Mouse (Mus musculus): Measurements from ENCODE around the gene Lmo1. TPM values are rescaled to one million over a fixed set of nuclear protein-coding genes. Genes with fewer than 3 reads are reported as not detected.

The Lmo1 gene
- total RNA-seq, 2 experiments from 2014 or later: 65.6 to 72.7 TPM

DNA sequence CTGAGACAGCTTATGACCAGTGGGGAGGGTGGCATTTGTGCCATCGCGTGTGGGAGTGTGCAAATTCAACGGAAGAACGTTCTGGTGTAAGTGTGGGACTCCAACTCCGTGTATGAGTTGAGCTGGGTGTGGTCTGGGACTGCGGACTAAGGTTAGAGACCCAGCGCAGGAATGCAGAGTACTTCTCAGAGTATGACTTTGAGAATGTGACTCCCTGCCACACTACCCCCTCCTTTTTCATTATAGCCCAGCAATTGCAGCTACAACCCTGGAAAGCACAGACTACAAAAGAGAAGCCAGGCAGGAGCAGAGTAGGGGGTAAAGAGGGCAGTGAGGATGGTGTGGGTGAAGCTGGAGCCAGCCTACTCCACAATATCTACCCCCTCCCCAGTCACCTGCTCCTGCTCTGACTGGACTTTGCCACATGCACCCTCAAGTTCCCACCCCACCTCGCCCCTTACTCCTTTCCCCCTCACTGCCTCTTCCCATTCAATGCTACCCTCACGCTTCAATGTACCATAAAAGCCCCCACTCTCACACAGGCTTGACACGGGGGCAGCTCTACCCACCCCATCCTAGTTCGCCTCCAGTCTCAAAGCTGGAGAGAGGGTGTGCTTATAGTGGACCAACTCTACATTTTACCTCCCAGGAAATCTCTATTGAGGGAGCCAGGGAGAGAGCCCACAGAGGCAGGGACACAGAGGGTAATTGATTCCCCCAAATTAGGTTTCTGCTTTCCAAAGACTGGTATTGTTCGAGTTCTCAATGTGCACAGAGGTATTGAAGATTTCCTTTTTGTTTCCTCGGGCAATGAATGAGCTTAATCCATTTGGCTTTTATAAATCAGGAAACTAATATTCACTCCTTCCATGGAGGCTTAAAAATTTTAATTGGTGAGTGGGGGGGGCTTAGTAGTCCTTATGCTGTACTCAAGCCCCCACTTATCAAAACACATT is 941 bp upstream of the Lmo1 start:
- no peak for DNase-seq (ENCODE audit: low spot score in 2 of 2)

DNA sequence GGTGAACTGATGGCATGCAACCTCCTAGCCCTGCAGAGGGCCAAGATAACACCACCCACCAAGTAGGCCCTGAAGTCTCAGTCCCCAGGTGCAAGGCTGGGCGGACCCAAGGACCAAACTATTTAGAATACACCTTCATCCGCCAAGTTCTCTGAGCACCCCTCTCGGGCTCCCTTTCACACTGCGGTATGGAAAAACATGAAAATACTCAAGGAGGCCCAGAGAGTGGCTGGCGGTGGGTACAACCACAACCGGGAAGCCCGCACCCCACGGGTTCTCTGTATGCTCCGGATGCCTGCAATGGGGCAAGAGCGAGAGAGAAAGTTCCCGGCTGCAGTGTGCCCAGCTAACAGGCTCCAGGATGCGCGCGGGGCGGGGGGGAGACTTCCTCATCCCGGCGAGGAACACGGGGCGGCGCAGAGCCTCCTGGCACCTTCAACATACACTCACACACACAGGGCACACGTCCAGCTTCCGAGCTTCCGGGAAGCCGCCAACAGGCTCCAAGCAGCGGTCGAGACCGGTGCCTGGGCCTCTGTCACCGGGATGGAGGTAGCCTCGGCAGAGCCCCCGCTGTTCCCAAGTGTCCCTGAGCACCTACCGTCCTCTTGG is 564 bp downstream of the Lmo1 start:
- peak in 1 of 2 experiments; percentile 79 for DNase-seq (ENCODE audit: low spot score in 2 of 2)

DNA sequence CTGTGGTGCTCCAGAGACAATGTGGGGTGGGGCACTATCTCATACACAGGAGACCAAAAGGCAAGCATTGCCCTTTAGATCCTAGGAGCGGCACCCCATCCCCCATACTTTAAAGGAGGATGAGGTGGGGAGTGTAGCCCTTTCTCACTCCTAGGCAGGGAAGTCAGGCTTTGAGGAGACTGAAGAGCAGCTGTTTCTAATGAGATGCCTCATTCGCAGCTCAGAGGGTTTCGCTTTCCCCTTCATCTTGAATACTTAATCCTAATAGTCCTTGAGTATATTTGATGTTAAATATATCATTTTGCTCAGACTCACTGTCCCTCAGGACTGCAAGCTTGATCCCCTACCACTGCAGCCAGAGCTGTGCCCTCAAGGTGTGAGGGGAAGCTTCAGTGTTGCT is 3.1 kb downstream of the Lmo1 start:
- DNase-seq (ENCODE audit: low spot score in 2 of 2): no peak

DNA sequence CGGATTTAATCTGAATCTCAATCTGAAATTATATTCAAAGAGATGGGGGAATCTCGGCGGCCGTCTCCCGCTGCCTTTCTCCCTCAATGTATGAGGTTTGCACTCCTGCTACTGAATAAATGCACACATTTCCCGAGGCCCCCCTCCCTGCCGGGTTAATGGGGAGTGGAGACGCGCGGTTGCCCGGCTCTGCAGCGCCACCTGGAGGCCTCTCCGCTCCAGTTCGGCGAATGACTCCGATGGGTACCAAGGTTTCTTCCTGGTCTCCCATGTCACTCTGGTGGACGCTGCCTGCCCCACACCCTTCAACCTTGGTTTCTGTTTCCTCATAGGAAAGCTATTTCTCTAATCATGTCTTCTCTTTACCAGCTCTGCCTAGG is 4.6 kb downstream of the Lmo1 start:
- DNase-seq (ENCODE audit: low spot score in 2 of 2): peak; percentile 86 to 94

DNA sequence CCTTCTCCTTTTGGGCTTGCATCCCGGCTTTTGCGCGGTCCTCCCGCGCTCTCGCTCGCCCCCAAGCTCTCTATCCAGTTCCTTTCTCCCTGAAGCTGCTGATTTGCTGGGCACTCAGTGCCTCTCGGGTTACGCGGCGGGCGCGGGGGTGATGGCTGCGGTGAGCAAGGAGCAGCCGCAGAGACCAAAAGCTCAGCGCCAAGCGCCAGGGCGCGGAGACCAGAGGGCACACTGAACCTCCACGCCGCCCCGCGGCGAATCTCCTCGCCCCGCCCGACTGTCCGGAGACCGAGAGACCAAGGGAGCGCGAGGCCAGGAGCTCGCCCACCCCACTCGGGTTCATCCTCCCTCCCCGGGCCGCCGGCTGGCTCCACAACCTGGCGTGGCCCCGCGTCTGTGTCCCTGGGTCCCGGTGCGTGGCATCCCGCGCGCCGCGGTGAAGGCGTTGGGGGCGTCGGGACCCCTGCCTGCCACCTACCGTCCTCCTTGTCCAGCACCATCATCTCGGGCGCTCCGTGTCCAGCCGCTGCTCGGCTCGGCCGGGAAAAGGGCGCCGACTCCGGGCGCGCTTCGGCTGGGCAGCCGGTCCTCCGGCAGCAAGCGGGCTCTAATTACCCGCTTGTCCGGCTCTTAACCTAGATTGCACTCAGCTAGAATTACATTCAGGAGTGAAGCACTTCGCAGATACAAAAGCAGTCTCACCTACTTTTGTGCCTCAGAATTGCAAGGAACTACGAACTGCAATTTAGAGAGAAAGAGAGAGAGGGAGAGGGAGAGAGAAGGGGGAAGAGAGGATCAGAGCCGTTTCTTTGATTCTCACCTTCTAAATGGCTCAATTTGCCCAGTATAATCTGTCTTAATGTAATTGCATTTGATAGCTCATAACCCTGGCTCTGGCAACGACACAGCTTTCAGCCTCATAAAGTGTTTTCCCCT is 5.2 kb downstream of the Lmo1 start:
- DNase-seq (ENCODE audit: low spot score in 2 of 2): no peak

DNA sequence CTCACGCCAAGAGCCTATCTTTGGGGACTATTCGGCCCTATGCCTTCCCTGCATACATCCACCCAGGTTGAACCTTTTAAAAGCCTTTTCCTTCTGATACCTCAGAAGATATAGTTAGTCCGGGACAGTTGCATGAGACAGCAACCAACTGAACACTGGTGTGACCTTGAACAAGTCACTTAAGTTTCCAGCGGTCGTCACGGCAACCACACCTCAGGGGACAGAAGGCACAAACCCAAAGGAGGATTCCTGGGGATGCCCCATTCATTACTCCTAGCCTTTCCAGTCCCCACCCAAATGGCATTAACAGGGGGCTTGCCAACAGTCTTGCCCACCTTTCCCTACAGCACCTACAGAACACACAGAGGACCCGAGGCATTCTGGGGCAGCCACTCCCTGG is 6.3 kb downstream of the Lmo1 start:
- no peak for DNase-seq (ENCODE audit: low spot score in 2 of 2)

DNA sequence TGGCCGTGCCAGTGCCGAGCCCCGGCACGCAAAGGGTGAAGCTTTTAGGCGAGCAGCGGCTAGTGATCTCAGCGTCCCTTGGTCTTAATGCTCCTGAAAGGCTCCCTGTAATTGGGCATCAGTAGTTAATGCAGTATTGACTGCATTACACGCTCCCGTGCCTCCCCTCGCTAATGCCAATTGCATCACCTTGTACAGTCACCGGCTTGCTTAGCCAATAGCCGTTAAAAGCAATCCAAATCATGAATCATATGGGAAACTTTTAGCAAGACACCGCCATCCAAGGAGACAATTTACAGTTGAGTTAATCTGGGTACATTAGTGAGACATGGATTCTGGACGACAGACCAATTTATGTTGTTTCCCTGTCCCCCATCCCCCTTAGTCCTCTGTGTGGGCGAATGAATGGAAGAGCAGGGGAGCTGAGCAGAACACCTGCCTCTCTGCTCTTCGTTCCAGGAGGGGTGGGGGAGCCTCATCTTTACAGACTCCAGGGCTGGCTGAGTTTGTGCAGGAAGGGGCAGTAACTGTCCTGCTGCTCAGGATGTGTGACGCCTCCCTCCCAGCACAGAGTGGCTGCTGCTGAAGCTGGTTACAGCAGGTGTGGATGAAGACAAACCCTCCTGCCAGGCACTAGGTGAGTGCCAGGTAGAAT is 8.9 kb downstream of the Lmo1 start:
- no peak for DNase-seq (ENCODE audit: low spot score in 2 of 2)

DNA sequence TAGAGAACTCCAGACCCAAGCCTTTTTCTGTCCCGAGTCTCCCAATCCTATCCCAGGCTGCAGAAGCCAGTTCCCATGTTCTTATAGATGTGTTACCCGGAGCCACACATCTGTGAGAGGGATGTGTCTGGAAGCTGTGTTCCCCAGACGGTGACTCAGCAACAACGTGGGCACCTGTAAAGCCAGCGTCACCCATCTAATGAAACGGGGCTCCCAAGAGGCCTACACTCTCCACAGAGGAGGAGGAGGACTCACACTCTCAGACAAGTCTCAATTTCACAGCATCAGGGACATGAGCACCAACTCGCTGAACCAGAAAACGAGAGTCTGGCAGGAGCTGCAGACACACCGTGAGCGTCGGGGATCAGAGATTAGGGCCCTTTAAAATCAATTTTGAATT is 20.7 kb downstream of the Lmo1 start:
- DNase-seq (ENCODE audit: low spot score in 2 of 2): no peak

DNA sequence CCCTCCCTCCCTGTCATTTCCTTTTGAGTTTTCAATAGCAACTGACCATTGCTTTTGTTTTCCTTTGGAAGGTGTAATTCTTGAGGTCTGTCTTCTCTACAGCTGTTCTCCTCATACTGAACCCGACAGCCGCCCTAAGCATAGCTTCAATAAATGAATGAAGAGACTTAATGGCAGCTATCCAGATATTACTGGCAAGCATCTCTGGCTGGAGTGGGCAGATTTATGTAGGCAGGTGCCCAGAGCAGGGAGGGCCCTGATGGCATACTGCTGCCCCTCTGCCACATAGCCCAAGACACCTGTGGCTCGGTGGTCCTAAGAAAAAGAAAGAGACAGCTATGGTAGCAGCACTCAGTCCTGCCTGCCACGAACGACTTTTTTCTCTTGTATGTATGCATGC is 21.5 kb downstream of the Lmo1 start:
- DNase-seq (ENCODE audit: low spot score in 2 of 2): no peak

DNA sequence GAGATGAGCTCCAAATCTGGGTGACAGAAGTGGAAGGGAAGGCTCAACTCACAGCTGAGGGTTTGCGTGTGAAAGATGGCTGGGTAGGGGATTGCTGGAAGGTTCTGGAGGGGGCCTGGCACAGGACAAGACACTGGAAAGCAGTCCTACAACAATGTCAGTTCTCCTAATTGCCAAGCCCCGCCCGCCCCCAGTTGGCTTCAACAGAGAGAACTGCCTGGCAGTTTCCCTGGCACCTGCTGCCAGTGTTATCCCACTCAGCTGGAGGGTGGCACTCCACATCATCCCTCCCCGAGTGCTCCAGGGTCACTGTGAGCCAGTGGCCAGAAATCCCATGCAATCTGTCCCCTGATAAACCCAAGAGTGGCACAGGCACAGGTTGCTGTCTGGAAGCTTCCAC is 23.9 kb downstream of the Lmo1 start:
- peak in 1 of 2 experiments; percentile 55 for DNase-seq (ENCODE audit: low spot score in 2 of 2)

DNA sequence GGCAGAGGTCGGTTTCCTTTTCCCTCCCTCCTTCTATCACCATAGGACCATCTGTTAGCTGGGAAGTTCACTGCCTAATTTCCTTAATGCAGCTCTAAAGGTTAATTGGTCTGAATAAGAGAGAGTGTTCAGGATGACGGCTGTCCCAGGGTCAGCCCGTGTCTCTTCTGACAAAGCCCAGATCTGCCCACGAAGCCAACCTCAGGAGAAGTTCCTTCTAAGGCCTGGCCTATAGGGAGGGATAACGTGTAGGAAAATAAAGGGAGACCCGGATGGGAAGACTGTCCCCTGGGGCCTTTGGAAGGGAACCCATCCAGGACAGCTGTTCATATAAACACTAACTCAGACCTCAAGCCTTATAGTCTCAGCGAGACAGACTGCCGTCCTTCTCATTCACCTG is 29.8 kb downstream of the Lmo1 start:
- no peak for DNase-seq (ENCODE audit: low spot score in 2 of 2)

DNA sequence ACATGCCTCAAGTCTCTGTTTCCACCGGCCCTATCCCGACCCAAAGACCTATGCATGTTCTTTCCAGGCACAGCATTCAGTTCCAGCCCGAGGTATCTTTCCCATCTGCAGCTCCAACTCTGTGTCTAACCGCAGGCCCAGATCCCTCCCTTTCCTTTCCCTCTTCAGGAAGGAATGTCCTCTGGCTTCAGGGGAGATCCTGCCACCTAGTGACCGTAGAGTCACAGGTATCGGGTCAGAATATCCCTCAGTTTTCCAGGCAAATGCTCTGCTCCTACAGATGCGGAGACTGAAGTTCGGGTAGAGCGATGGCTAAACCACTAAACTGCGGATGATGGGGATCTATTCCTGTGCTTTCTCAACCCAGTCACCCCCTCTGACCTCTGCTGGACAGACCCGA is 30.3 kb downstream of the Lmo1 start:
- no peak for DNase-seq (ENCODE audit: low spot score in 2 of 2)

DNA sequence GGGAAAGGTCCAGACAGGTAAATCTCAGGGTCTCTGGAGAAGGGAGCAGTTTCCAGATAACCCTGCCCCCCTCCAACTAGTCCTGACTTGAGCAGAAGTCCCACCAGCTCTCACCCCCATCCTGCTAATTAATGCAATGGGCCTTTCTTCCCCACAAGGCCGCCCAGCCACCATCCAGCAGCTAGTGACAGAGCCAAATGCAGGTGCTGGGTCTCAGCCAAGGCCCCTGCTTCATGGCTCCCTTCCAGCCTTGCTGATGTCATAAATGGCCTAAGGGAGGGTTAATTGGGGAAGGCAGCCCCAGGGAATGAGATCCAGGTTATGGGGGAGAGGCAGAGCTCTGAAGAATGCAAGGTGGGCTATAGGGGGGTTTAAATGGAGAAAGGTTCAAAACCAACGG is 32.4 kb downstream of the Lmo1 start:
- no peak for DNase-seq (ENCODE audit: low spot score in 2 of 2)

DNA sequence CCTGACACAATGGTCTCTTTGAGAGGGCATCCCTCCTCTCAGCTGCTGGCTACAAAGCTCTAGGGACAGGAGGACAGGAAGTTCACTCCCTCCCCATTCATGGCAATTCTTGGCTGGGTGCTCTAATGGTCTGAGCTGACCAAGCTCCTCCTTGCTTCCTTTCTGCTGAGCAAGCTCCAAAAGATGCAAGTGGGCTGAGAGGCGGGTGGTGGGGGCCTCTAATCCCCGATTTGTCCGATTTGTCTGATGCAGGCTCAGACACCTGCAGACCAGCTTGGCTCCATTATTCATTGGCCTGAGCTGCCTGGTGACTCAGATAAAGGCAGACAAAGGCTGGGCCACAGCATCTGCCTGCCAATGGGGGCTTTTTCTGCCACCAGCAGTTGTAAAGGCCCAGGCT is 33.3 kb downstream of the Lmo1 start:
- no peak for DNase-seq (ENCODE audit: low spot score in 2 of 2)

DNA sequence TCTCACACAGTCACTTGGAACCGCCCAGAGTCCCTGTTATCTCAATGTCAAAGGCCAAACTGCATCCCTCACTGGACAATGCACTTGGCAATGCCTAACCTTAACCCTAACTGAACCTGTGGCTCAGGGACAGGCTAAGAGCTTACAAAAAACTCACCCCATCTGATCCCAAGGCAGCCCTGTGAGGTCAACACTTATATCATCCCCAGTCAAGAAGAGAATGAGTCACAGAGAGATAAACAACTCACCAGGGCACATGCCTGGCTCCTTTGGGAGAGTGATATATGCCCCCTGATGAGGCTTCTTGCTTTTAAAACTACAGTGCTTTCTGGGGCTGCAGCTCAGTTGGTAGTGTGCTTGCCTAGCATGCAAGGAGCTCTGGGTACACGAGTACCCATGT is 34.0 kb downstream of the Lmo1 start:
- DNase-seq (ENCODE audit: low spot score in 2 of 2): no peak

DNA sequence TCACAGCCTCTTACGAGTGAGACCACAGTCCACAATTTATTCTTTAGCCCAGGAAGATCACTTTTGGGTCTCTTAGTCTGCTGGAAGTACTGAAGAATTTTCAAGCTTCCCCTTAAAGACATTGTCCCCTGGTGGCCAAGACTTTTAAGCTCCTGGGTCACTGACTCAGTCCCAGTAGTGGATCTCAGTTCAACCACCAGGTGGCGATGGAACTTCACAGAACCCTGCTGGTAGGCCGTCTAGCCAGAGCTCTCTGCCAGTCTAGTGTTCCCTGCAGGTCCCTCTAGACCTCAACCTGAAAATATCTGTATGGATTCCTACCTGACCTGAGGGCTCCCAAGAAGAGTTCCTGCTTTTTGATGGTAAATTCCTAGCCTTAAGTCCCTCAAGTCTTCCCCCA is 35.6 kb downstream of the Lmo1 start:
- DNase-seq (ENCODE audit: low spot score in 2 of 2): peak; percentile 69 to 93

DNA sequence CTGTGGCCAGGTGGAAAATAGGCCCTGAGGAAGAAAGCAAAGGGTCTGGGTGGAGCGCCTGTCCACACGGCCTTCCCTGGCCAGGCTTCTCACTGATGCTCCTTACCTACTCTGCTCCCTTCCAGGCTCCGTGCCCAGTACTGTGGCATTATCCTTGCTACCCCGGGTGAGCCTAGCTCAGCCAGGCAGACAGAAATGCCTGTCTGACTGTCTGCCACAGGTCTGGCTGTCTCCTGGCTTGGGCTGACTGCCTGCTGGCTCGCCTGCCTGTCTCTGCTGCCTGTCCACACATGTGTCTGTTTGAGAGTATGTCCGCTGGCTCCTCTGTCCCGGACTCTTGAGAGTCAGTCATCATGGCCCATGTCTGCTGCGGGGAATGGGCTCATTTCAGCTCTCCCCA is 37.6 kb downstream of the Lmo1 start:
- DNase-seq (ENCODE audit: low spot score in 2 of 2): no peak

DNA sequence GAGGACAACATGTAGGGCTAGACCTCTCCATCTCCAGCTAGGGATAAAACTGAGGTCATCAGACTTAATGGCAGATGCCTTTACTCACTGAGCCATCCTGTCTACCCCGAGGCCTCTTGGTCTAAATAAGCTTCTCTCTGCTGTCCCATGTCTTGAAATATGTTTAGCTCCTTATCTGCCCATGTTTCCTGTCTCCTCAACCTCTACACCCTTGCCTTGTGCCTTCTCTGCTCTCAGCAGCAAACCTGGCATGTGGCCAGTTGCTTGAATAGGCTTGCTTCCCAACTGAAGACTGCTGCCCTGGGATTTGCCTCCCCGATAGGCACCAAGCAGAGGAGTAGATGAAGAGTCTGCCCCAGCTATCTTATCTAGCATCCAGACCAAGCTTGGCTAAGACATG is 43.4 kb downstream of the Lmo1 start:
- DNase-seq (ENCODE audit: low spot score in 2 of 2): no peak

DNA sequence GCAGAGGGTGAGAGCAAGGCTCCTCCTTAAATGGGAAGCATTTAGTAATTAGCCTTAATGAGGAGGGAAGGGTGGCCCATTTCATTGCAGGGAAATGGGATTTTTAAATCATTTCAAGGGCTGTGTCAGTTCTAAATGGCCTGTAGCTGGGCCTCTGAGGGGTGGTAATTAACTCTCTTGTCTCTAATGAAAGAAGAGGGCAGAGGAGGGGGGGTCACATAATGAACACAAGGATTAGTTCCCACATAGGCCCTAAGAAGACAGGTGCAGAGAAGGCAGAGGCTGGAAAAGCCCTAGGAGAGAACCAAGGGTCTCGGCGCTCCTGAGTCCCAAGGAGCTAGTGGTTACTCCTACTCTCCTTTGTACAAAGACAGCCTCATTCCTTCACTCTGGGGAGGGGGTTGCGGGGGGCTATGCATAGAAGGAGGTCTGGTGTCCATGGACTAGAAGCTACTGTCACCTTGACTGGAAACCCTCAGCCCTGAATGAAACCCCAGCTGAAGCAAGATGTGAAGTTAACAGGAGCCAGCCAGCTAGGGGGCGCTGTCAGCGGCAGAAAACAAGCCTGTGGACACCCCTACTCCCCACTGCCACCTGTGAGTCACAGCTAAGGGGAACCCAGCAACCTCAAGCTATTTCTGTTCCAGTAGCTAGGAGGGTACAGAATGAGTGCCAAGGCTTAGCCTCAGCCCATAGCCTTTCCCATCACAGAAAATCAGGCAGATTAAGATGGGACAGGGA is 44.9 kb downstream of the Lmo1 start:
- no peak for DNase-seq (ENCODE audit: low spot score in 2 of 2)

DNA sequence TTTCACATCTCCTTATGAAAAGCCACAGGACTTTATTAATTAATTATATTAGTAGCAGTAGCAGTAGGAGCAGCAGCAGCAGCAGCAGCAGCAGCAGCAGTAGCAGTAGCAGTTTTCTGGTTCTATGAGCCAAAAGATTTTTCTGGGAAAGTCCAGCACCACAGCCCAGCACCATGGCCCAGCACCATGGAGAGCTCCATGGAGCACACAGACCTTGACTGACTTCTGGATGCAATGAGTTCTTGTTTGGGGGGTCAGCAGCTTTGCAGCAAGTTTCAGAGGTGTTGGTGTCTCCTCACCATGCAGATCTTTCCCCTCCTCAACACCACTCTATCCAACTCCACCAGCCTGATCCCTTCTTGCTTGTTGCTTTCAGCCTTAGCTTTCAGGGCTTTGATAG is 45.6 kb downstream of the Lmo1 start:
- DNase-seq (ENCODE audit: low spot score in 2 of 2): no peak

DNA sequence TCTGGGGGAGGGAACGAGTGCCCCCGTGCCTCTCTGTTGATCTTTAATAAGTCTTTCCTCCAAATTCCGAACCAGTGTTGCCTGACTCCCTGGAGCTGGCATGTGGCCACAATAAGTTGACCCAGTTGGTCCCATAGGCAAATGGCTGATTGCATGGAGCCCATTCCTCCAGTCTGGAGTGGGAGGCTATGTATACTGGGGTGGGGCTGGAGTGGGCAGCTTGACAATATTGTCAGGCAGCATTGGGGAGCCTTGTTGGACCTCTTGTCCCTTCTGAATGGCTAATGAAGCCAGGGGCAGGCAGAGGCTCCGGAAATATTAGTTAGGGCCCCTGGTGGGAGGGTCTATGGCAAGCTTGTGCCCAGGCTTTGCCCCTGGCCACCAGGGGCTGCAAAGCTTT is 59.1 kb downstream of the Lmo1 start:
- DNase-seq (ENCODE audit: low spot score in 2 of 2): no peak

Data from layer of hippocampus, adult 18-20 months (tissue).